Mouse (Mus musculus) naive thymus-derived CD4-positive, alpha-beta T cell, adult 5 months (primary cell): ENCODE data around the gene Zfp473. TPM values are rescaled to one million over a fixed set of nuclear protein-coding genes. Genes with fewer than 3 reads are reported as not detected.

ENCODE experiments used
- polyA plus RNA-seq: library from polyadenylated mRNA; unstranded; fragments of 100-300 nt; shearing (Covaris generic); gene quantifications from one replicate; pipeline ENCODE4 v1.2.1, GENCODE M21; 2017

Gene Zfp473
- 0.73 TPM for polyA plus RNA-seq

DNA sequence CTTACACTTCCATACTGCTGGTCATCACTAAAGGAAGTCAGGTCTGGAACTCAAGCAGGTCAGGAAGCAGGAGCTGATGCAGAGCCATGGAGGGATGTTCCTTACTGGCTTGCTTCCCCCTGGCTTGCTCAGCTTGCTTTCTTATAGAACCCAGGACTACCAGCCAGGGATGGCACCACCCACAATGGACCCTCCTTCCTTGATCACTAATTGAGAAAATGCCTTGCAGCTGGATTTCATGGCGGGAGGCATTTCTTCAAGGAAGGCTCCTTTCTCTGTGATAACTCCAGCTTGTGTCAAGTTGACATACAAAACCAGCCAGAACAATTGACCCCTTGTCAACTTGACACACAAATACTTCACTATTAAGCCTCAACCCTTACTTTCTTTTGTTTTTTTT is at the start of gene Zfp473:
Gene Zfp473 (minus strand): TSS at position 101 of the 400 bp plus-strand sequence.

DNA sequence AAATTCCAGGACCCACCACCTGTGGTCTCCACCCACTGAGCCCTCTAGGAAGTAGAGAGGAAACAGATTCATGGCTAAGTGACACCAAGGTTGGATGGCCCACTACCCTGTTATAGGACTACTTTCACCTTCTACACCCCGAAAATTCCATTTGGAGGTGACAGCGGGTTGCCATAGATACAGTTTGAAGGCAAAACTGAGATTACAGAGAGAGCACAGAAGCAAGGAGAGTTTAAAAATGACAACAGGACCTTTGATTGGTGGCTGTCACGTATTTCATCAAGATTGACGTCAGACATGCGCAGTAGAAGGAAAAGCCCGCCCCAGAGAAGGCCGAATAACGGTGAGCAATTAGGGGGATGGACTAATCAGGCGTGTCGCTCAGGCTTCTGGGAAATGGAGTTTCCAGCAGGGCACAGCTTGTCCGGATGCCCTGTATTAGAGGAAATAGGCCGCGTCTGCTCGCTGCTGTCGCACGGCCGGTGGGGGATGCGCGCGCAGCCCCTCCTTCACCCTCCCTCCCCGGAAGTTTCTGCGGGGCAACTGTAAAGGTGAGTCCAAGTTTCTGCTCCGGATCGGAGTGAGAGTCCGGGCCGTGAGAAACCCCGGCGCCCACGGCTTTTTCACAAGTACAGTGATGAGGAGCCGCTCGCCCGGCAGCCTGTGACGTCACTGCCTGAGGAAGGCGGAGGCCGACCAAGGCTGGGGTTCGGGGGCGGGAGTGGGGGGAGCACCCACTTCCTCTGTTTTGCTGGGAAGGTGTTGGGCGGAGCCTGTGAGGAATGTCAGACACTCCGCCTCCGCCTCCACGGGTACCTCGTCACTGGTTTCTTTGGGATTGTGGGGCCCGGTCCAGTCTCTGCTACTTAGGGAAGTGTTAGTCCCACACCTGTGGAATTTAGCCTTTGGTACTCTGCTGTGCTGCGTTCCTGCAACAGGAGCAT is 2.5 kb downstream of the Zfp473 start, which contains the start of gene Vrk3:
Gene Vrk3 (plus strand): TSS at position 313 of the 944 bp plus-strand sequence.

DNA sequence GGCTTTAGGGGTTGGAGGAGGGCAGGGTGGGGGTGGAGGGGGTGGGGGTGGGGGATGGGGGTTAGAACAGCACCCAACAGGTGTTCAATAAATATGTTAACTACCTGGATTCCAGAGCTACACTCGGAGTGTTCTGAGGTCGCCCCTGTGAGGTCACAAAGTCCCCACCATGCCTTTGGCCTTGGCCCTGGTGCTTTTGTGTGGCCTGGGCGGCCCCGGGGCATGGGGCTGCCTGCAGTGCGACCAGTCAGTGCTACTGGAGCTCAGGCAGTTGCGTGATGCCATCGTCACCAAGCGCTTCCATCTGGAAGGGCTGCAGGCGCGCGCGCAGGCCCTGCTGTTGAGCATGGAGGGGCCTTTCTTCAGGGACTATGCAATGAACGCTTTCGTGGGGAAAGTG is 42.3 kb downstream of the Zfp473 start, which contains the start of gene Izumo2:
Gene Izumo2 (plus strand): TSS at position 169 of the 400 bp plus-strand sequence.

Other genes with a start within 250 kb of the Zfp473 start
- gene Mybpc2, start 226.4 kb downstream of the Zfp473 start, polyA plus RNA-seq: not detected
- gene Spib, start 219.0 kb downstream of the Zfp473 start, polyA plus RNA-seq: not detected
- 59.9 TPM for gene Pold1, start 202.2 kb downstream of the Zfp473 start, polyA plus RNA-seq
- 222 TPM for gene Nr1h2, start 197.1 kb downstream of the Zfp473 start, polyA plus RNA-seq
- not detected for gene Napsa, start 178.7 kb downstream of the Zfp473 start, polyA plus RNA-seq
- not detected for gene Kcnc3, start 160.4 kb downstream of the Zfp473 start, polyA plus RNA-seq
- gene Myh14, start 80.2 kb downstream of the Zfp473 start, polyA plus RNA-seq: not detected
- not detected for gene Izumo2, start 42.3 kb downstream of the Zfp473 start, polyA plus RNA-seq
- gene Vrk3, start 2.6 kb downstream of the Zfp473 start, polyA plus RNA-seq: 95.9 TPM
- gene Nup62, start 65.0 kb upstream of the Zfp473 start, polyA plus RNA-seq: 37.1 TPM
- gene Il4i1, start 65.3 kb upstream of the Zfp473 start, polyA plus RNA-seq: 0.85 TPM
- 0.70 TPM for gene Atf5, start 65.6 kb upstream of the Zfp473 start, polyA plus RNA-seq
- 35.2 TPM for gene Akt1s1, start 97.9 kb upstream of the Zfp473 start, polyA plus RNA-seq
- gene Tbc1d17, start 98.0 kb upstream of the Zfp473 start, polyA plus RNA-seq: 133 TPM
- gene Pnkp, start 106.1 kb upstream of the Zfp473 start, polyA plus RNA-seq: 57.0 TPM
- 40.0 TPM for gene Ptov1, start 118.7 kb upstream of the Zfp473 start, polyA plus RNA-seq
- 48.6 TPM for gene Med25, start 141.7 kb upstream of the Zfp473 start, polyA plus RNA-seq
- 20.9 TPM for gene Fuz, start 145.0 kb upstream of the Zfp473 start, polyA plus RNA-seq
- gene Ap2a1, start 178.4 kb upstream of the Zfp473 start, polyA plus RNA-seq: 53.1 TPM
- gene Tsks, start 192.2 kb upstream of the Zfp473 start, polyA plus RNA-seq: not detected
- not detected for gene Cpt1c, start 223.8 kb upstream of the Zfp473 start, polyA plus RNA-seq
- gene Prmt1, start 235.5 kb upstream of the Zfp473 start, polyA plus RNA-seq: 161 TPM
- 172 TPM for gene Irf3, start 246.6 kb upstream of the Zfp473 start, polyA plus RNA-seq
- gene Bcl2l12, start 247.7 kb upstream of the Zfp473 start, polyA plus RNA-seq: 17.5 TPM